Mouse (Mus musculus) embryonic facial prominence, embryonic 14.5 days (tissue): Measurements from ENCODE around the gene Iqgap2. TPM values are rescaled to one million over a fixed set of nuclear protein-coding genes. Genes with fewer than 3 reads are reported as not detected.

Experiments used
- ATAC-seq: fragments of 200-750 bp; cut with Nextera tagmentation; 2 replicates; pipeline ENCODE4 v1.8.0; 2017; ENCODE audit warnings: low read depth, moderate number of reproducible peaks, moderate TSS enrichment
- DNase-seq: peaks from one replicate; pipeline ENCODE4 v3.0.0-alpha.2; 2015; ENCODE audit warnings: low spot score
- H3K27ac ChIP-seq: fragments of 300-500 bp; sonication (generic); replicated peaks from 2 replicates; pipeline ENCODE4 v1.5.1; 2014; ENCODE audit warnings: low read depth, mild to moderate bottlenecking, low read length, moderate library complexity
- H3K27me3 ChIP-seq: fragments of 300-500 bp; sonication (generic); replicated peaks from 2 replicates; pipeline ENCODE4 v1.6.1; 2014; ENCODE audit warnings: low read length; ENCODE audit not compliant: control insufficient read depth, insufficient read depth
- H3K36me3 ChIP-seq: fragments of 300-500 bp; sonication (generic); 2 replicates; pipeline ENCODE4 v1.6.1; 2014; ENCODE audit warnings: low read length, mixed read lengths; ENCODE audit not compliant: control insufficient read depth, insufficient read depth
- H3K4me1 ChIP-seq: fragments of 300-500 bp; sonication (generic); 2 replicates; pipeline ENCODE4 v1.6.1; 2014; ENCODE audit warnings: antibody characterized with exemption, low read length; ENCODE audit not compliant: control insufficient read depth, insufficient read depth
- H3K4me2 ChIP-seq: fragments of 300-500 bp; sonication (generic); 2 replicates; pipeline ENCODE4 v1.6.1; 2014; ENCODE audit warnings: low read depth, mild to moderate bottlenecking, low read length, moderate library complexity, mixed read lengths
- H3K4me3 ChIP-seq: fragments of 300-500 bp; sonication (generic); 2 replicates; pipeline ENCODE4 v1.5.1; 2014; ENCODE audit warnings: low read depth, mild to moderate bottlenecking, low read length
- H3K9ac ChIP-seq: fragments of 300-500 bp; sonication (generic); 2 replicates; pipeline ENCODE4 v1.6.1; 2014; ENCODE audit warnings: low read depth, mild to moderate bottlenecking, low read length, moderate library complexity, mixed read lengths
- H3K9me3 ChIP-seq: fragments of 300-500 bp; sonication (generic); 2 replicates; pipeline ENCODE4 v1.6.1; 2016; ENCODE audit warnings: low read length; ENCODE audit not compliant: control insufficient read depth
- WGBS: fragments of 180-500 bp; shearing (Covaris S2); extraction: QIAGEN DNeasy Blood & Tissue Kit; methylation state at CpG from one replicate; pipeline ENCODE4 v1.1.7; 2014; 5-methylcytosine and 5-hydroxymethylcytosine counted together
- polyA plus RNA-seq: library from polyadenylated mRNA; unstranded; fragments of >200 nt; fragmentation: Nextera tagmentation; extraction: Ambion mirVana; gene quantifications from 2 replicates; pipeline ENCODE4 v1.2.1, GENCODE M21; 2014

Gene Iqgap2
- polyA plus RNA-seq, 1 experiment from 2014 or later: 13.7 TPM

DNA sequence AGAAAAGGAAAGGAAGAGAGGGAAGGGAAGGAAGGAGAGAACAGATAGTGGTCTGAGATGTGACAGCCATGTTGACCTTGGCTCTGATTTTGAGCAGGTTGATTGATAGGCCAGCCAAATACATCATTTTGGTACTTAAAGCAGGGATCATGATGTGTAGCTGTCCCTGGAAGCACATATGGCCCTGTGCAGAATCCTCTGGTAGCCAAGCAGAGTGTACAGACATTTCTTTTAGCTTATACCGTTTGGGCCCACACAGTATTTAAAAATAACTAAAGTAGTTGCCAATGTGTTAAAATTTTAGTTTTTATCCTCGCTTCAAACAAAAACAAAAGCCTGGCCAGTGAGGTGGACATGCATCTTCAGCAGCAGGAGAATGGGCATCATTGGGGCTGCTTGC, 17.5 kb upstream of the Iqgap2 start:
- Histone ChIP-seq H3K9ac (no peak overlapping the region), H3K27ac (no peak overlapping the region), H3K27me3 (no peaks in the 10 kb centered on the region), H3K9me3 (no peaks in the 10 kb centered on the region), H3K4me2 (no peak overlapping the region), H3K36me3 (no peaks in the 10 kb centered on the region), H3K4me3 (no peak overlapping the region), H3K4me1 (peaks cover 3% of the 10 kb centered on the region; the same call in 1 of the 2 replicates)
- no peak for DNase-seq
- ATAC-seq: no peak
- 79% methylated on average over 2 of the region's 2 CpGs for WGBS

DNA sequence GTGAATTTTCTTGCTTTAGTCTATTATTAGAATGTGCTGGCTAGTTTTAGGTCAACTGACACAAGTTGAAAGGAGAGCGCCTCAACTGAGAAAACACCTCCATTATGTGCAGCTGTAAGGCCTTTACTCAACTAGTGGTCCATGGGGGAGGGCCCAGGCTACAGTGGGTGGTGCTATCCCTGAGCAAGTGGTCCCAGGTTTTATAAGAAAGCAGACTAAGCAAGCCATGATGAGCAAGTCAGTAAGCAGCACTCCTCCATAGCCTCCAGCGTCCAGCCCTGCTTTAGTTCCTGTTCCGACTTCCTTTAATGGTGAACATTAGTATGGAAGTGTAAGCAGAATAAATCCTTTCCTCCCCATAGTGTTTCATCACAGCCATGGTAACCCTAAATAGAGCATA, 11.0 kb upstream of the Iqgap2 start:
- ATAC-seq (no peak), DNase-seq (no peak)
- WGBS: 95% methylated on average over 3 of the region's 3 CpGs
- Histone ChIP-seq H3K9ac (no peak overlapping the region), H3K36me3 (no peaks in the 10 kb centered on the region), H3K9me3 (no peaks in the 10 kb centered on the region), H3K27me3 (no peaks in the 10 kb centered on the region), H3K27ac (no peak overlapping the region), H3K4me1 (no peaks in the 10 kb centered on the region), H3K4me2 (no peak overlapping the region), H3K4me3 (no peak overlapping the region)

DNA sequence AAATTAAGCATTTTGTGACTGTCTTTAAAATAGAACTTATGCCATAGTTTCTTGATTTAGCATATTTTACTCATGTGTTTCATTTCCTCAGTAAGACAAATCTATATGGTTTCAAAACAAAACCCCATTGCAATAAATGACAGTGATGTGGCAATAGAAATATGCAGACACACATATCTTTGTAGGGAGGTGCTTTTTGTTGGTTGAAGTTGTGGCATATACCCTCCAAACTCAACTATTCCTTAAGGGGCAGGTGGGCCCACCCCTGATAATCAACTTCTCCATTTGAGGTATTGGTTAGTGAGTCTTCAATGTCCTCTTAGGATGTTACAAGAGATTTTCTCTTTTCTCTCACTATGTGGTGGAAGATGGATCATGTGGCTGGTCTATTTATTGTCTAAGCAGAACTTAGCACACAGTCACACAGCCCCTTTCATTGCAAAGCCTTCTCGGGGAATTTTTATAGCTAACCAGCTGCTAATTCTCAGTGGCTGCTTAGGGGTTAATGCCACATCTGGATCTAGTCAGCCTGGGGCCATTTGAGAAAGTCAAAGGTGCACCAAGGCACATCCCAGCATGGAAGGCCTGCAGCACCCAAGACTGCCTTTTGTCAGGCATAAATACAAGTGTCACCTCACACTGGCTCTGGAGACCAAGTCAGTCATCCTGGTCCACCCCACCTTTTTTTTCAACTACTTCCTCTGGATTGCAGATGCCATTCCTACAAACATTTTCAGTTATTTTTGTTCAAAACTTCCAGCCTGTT, 8.3 kb upstream of the Iqgap2 start:
- no peaks in the 10 kb centered on the region for H3K27me3 ChIP-seq
- no peaks in the 10 kb centered on the region for H3K9me3 ChIP-seq
- no peaks in the 10 kb centered on the region for H3K4me1 ChIP-seq
- H3K4me3 ChIP-seq: no peak overlapping the region
- WGBS: 26% methylated on average over 1 of the region's 1 CpGs
- no peaks in the 10 kb centered on the region for H3K36me3 ChIP-seq
- no peak overlapping the region for H3K27ac ChIP-seq
- H3K9ac ChIP-seq: no peak overlapping the region
- ATAC-seq (no peak), DNase-seq (no peak)
- H3K4me2 ChIP-seq: no peak overlapping the region

DNA sequence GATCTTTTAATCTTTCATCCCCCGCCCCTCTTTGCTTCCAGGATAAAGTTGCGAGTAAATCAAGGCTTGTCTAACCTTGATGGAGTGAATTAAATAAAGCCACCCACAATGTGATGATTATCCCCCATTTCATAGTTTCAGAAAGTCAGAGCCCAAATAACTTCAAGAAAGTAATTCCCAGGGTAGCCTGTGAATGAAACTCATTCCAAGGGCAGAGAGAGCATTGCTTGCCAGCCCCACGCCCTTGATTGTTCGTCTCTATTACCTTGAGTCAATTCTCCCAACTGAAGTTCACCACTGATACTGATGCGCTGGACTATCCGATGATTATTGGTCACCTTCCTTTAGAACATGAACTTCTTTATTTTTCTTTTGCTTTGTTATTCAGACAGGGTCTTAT, 4.8 kb upstream of the Iqgap2 start:
- Histone ChIP-seq H3K9me3 (no peaks in the 10 kb centered on the region), H3K27me3 (no peaks in the 10 kb centered on the region), H3K4me2 (no peak overlapping the region), H3K4me1 (peaks cover 4% of the 10 kb centered on the region; the same call in 1 of the 2 replicates), H3K9ac (no peak overlapping the region), H3K4me3 (no peak overlapping the region), H3K36me3 (no peaks in the 10 kb centered on the region), H3K27ac (no peak overlapping the region)
- no peak for DNase-seq
- no peak for ATAC-seq
- 55% methylated on average over 6 of the region's 6 CpGs for WGBS

DNA sequence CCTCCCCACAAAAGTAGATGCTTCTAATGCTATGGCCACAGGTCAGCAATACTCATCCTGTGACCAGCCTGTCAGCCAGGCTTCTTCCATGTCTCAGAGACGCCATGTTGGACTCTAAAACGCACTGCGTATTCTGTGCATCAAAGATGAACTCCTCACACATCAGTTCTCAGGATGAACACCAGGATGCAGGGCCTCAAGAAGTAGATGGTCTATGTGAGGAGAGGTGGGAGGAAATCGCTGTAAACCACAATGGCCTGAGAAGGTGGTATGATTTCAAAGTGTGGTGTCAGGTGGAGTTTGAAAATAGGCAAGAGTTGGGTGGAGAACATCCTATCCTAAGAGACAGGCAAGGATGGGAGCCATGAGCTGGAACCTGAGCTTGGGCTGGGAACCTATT, 1.4 kb upstream of the Iqgap2 start:
- H3K4me1 ChIP-seq: peaks cover 4% of the 10 kb centered on the region; the same call in 1 of the 2 replicates
- H3K4me3 ChIP-seq: no peak overlapping the region
- ATAC-seq (no peak), DNase-seq (no peak)
- 0 out of 2 replicates have a peak overlapping the region, but pooled peaks have one; percentile 93 for H3K4me2 ChIP-seq
- H3K9ac ChIP-seq: no peak overlapping the region
- 89% methylated on average over 4 of the region's 4 CpGs for WGBS
- no peaks in the 10 kb centered on the region for H3K36me3 ChIP-seq
- no peak overlapping the region for H3K27ac ChIP-seq
- no peaks in the 10 kb centered on the region for H3K9me3 ChIP-seq
- H3K27me3 ChIP-seq: no peaks in the 10 kb centered on the region

DNA sequence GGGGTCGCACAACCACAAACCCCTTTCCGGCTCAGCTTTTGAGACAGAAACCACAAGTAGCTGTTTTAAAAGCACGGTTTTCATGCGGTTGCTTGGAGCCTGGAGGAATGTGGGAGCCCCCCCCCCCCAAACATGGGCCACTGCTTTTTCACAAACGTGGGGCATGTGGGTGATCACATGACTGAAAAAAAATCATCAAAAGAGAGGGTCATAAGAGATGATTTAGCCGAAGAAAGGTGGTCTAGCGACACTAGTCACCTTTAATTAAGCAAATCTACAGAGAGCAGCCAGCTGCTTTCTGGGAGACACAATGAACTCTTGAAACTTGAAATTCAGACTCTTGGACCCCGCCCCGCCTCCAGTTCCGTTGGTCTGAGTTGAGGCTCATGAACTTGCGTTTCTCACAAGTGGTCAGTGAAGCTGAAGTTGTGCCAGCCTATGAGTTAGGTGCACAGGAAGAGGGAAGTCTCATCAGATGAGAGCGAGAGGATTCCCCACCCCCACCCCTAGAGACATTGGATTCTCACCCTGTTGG, 956 bp upstream of the Iqgap2 start:
- peak; percentile 54 for DNase-seq
- H3K9ac ChIP-seq: peak overlapping the region; percentile 81
- peak overlapping the region; percentile 75 for H3K4me3 ChIP-seq
- H3K4me1 ChIP-seq: peaks cover 4% of the 10 kb centered on the region; the same call in 1 of the 2 replicates
- peak overlapping the region; percentile 93 for H3K4me2 ChIP-seq
- no peaks in the 10 kb centered on the region for H3K9me3 ChIP-seq
- peak overlapping the region; percentile 65; the same call in 1 of the 2 replicates for H3K27ac ChIP-seq
- WGBS: 17% methylated on average over 12 of the region's 12 CpGs
- H3K36me3 ChIP-seq: no peaks in the 10 kb centered on the region
- ATAC-seq: no peak
- no peaks in the 10 kb centered on the region for H3K27me3 ChIP-seq

DNA sequence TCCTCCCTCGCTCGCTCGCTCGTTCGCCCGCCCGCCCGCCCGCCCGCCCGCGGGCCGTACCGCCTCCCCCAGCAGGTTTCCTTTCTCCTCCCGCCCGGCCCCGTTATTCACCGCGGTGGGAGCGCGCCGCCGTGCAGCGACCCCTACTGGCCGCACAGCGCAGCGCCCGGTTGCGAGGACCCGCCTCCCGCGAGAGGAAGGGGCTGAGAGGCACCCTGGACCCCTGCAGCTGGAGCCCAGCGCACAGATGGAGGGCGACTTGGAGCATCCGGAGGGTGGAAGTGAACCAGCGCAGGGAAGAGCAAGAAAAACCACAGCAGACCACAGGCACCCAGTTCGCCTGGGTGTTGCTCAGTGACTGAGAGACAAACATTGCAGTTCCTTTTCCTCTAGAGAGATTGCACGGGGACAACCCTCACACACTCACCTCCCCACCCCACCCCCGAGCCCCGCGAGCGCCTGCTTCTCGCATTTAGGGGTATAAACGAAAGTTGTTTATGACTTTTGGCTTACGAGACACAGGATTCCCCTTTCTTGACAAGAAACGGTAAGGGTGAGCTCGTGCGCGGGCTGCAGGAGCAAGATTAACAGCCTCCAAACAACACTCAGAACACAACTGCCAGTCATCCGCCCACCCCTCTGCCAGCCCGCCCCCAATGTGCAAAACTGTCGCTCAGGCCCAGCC, 346 bp upstream of the Iqgap2 start:
- peak; percentile 85 for DNase-seq
- ATAC-seq: peak; percentile 89
- H3K36me3 ChIP-seq: no peaks in the 10 kb centered on the region
- peak overlapping the region; percentile 86 for H3K27ac ChIP-seq
- H3K4me2 ChIP-seq: peak overlapping the region; percentile 93
- H3K4me3 ChIP-seq: peak overlapping the region; percentile 75
- no peaks in the 10 kb centered on the region for H3K27me3 ChIP-seq
- WGBS: 2% methylated on average over 24 of the region's 52 CpGs
- peaks cover 4% of the 10 kb centered on the region; the same call in 1 of the 2 replicates for H3K4me1 ChIP-seq
- H3K9me3 ChIP-seq: no peaks in the 10 kb centered on the region
- peak overlapping the region; percentile 81 for H3K9ac ChIP-seq

DNA sequence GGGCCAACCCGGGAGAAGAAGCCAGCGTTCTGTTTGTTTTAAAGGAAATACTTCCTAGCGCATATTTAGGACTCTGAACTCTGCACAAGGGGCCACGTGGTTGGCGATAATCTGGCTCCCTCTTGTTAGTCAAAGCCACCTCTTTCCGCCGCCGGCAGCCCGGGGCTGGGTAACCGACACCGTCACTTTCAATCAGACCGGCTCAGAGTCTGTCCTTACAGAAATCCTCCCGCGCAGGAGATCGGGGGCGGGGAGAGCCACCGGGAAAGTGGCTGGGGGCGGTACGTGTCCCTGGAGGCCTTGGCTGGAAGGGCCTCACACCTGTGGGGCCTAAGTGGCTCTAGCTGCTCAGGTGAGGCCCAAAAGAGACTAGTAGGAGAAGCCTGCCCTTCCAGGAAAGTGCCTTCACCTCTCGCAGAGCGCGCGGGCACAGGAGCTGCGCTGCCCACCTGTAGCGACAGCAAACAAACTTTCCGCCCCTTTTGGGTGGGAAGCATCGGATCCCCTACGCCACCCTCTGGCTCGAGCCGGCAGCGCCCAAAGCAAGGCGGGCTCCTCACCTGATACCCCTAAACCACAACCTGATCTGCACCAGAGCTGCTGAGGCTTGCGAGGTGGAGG, 761 bp downstream of the Iqgap2 start:
- peak overlapping the region; percentile 86 for H3K27ac ChIP-seq
- DNase-seq (peak; percentile 81), ATAC-seq (peak; percentile 64)
- peak overlapping the region; percentile 81 for H3K9ac ChIP-seq
- peak overlapping the region; percentile 75 for H3K4me3 ChIP-seq
- peak overlapping the region; percentile 93 for H3K4me2 ChIP-seq
- WGBS: 0% methylated on average over 30 of the region's 33 CpGs
- peaks cover 4% of the 10 kb centered on the region; the same call in 1 of the 2 replicates for H3K4me1 ChIP-seq
- H3K36me3 ChIP-seq: no peaks in the 10 kb centered on the region
- no peaks in the 10 kb centered on the region for H3K9me3 ChIP-seq
- H3K27me3 ChIP-seq: no peaks in the 10 kb centered on the region
